ENCODE assay signal across 23 mouse cellular contexts in genomic region chr3:47836541-47837240, GRCm38 (mm10).
"Had no signal": no experiment of that assay in that cellular context is flagged by ENCODE, and none has a peak within 500 bp of the region (broad histone marks: within the 10 kb centered on the region; RNA-seq: fewer than 3 reads in every experiment).

No protein-coding gene starts in this region.

- H3K27ac ChIP-seq: heart, embryonic 10.5 days; hindbrain, embryonic 13.5 days; hindbrain, embryonic 15.5 days; hindbrain, postnatal 0 days; layer of hippocampus, adult 2 months; left cerebral cortex, adult 2 months; limb, embryonic 10.5 days; limb, embryonic 12.5 days; liver, embryonic 12.5 days; liver, embryonic 14.5 days had no signal

- H3K9ac ChIP-seq: heart, embryonic 12.5 days; hindbrain, embryonic 13.5 days; hindbrain, embryonic 15.5 days; limb, embryonic 12.5 days; liver, embryonic 12.5 days; liver, embryonic 14.5 days had no signal

- H3K9me3 ChIP-seq: heart, embryonic 10.5 days; heart, embryonic 12.5 days; hindbrain, embryonic 13.5 days; hindbrain, embryonic 15.5 days; limb, embryonic 10.5 days; limb, embryonic 12.5 days; liver, embryonic 12.5 days had no signal

- H3K4me3 ChIP-seq: heart, embryonic 10.5 days; heart, embryonic 12.5 days; hindbrain, embryonic 13.5 days; hindbrain, embryonic 15.5 days; layer of hippocampus, adult 2 months; left cerebral cortex, adult 2 months; limb, embryonic 10.5 days; limb, embryonic 12.5 days; liver, embryonic 12.5 days had no signal

- H3K36me3 ChIP-seq: heart, embryonic 10.5 days; heart, embryonic 12.5 days; hindbrain, embryonic 13.5 days; hindbrain, embryonic 15.5 days; limb, embryonic 10.5 days; limb, embryonic 12.5 days; liver, embryonic 12.5 days had no signal

- DNase-seq: gastrocnemius, postnatal 14 days; gastrocnemius, postnatal 36 days; heart, adult 18-20 months; heart, postnatal 14 days; heart, postnatal 36 days; kidney, adult 11 months; kidney, adult 2 months; kidney, adult 9 months; kidney, postnatal 10 days; kidney, postnatal 25 days; kidney, postnatal 4 days had no signal

- H3K4me1 ChIP-seq: heart, embryonic 10.5 days; heart, embryonic 12.5 days; hindbrain, embryonic 13.5 days; hindbrain, embryonic 15.5 days; limb, embryonic 10.5 days; limb, embryonic 12.5 days; liver, embryonic 12.5 days had no signal

- ATAC-seq: hindbrain, postnatal 0 days; intestine, embryonic 16.5 days; liver, embryonic 12.5 days had no signal
